Mouse (Mus musculus) ES-Bruce4 (cell line): Measurements from ENCODE around the gene Ebf4.
"Not testable (repeated sequence)": the region's sequence is repeated elsewhere in the genome, so short reads cannot be mapped to it uniquely, and the experiment has no call there.

Experiments used
- CTCF ChIP-seq: IDR thresholded peaks from one replicate; pipeline ENCODE4 v1.8.1; 2011; ENCODE audit warnings: low read depth, low read length
- EP300 ChIP-seq: IDR thresholded peaks from 2 replicates; pipeline ENCODE4 v1.6.1; 2011; ENCODE audit warnings: low read depth, low read length; ENCODE audit not compliant: insufficient read depth
- POLR2A ChIP-seq: IDR thresholded peaks from one replicate; pipeline ENCODE4 v1.8.1; 2011; ENCODE audit warnings: low read length; ENCODE audit not compliant: insufficient read depth

DNA sequence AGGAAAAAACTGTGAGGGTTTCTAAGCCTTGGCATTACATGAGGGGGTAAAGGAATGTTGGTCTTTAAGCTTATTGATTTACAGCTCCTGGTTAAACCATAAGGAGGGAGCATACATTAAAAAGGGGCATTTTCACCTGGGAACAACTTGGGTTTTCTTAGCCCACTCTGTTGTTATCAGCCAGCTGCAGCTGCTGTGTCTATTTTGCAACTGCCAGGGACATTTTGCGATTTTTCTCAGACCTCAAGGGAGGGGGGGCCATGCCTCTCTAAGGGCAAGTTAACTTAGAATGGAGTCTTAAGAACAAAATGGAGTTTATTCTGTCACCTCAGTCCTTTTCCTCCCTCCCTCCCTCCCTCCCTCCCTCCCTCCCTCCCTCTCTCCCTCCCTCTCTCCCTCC is 78.1 kb downstream of the Ebf4 start:
- not testable (repeated sequence) for TF ChIP-seq POLR2A, EP300, CTCF
